ENCODE assay signal across 8 mouse cellular contexts in the genomic region with DNA sequence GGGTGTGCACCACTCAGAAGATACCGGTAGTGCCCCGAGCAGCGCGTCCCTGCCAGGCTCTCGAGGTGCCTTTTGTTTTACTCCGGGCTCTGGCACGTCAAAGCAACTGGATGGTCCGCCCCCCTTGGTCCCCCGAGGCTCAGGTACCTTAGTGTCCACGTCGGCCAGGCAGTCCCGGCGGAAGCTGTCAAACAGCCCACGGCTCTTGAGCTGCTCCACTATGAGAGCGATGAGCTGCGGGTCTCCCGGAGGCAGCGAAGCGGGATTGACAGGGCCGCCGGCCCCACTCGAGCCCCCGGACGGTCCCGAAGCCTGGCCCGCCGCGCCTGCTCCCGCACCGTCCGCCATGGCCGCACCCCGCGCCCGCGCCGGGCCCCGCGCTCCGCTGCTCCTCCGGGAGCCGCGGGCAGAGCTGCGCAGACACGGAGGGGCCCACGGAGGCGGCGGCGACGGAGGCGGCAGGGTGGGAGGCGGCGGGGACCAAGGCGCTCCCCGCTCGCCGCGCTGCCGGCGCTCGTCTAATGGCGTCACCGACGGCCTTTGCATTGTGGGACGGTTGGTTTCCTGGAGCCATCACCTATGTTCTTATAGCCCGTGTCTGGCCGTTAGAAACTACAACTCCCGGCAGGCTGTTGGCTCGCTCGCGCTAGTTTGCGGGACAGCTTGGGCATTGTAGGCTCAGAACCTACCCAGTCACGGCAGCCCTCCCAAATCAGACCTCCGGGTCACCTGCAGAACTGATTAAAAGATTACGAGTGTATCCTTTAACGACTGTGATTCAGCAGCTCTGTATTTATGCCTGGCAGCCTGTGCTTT. TPM values are rescaled to one million over a fixed set of nuclear protein-coding genes. Genes with fewer than 3 reads are reported as not detected.
DNase-seq lines count a peak whose midpoint lies in the region; ATAC-seq and TF ChIP-seq lines count a peak whose summit lies in the region.

TSS of gene Bod1 (minus strand) at position 532 of the 816 bp plus-strand sequence.

- H3K36me3 ChIP-seq in embryonic facial prominence, embryonic 15.5 days: peaks cover 22% of the 10 kb centered on the region
- peaks cover 26% of the 10 kb centered on the region for H3K36me3 ChIP-seq in kidney, embryonic 14.5 days (ENCODE audit: control insufficient read depth, insufficient read depth, low read length)
- peaks cover 29% of the 10 kb centered on the region for H3K36me3 ChIP-seq in limb, embryonic 15.5 days

- peak within 1 kb of the TSS; percentile 99 for H3K9ac ChIP-seq in embryonic facial prominence, embryonic 15.5 days
- peak within 1 kb of the TSS; percentile 94 for H3K9ac ChIP-seq in kidney, embryonic 14.5 days (ENCODE audit: low read depth, low read length)
- H3K9ac ChIP-seq in limb, embryonic 15.5 days: peak within 1 kb of the TSS; percentile 97

- no peaks in the 10 kb centered on the region for H3K9me3 ChIP-seq in embryonic facial prominence, embryonic 15.5 days (replicated peaks)
- no peaks in the 10 kb centered on the region for H3K9me3 ChIP-seq in kidney, embryonic 14.5 days (ENCODE audit: control insufficient read depth, low read length)
- H3K9me3 ChIP-seq in limb, embryonic 15.5 days: no peaks in the 10 kb centered on the region

- peak; percentile 97 for ATAC-seq in embryonic facial prominence, embryonic 15.5 days (ENCODE audit: insufficient number of reproducible peaks, low FRiP score, low TSS enrichment, low read depth)
- ATAC-seq in kidney, embryonic 14.5 days (ENCODE audit: low FRiP score, low TSS enrichment): peak; percentile 96
- ATAC-seq in limb, embryonic 15.5 days (ENCODE audit: insufficient number of reproducible peaks, low FRiP score, low TSS enrichment, low read depth): peak; percentile 96

- DNase-seq in 416B (ENCODE audit: low read depth): peak; percentile 93
- peak; percentile 94 for DNase-seq in heart, adult 9 months (ENCODE audit: low spot score in 2 of 2)
- peak; percentile 71 to 82 for DNase-seq in monocyte, adult 2 months (ENCODE audit: low read depth in 1 of 2, low spot score in 2 of 2)
- peak; percentile 93 for DNase-seq in spleen, postnatal 36 days (ENCODE audit: low spot score in 2 of 2)

- no peak within 1 kb of the TSS; the same call in 1 of the 2 replicates for H3K27ac ChIP-seq in bone marrow, adult 2 months (ENCODE audit: control insufficient read depth, insufficient read depth, low read depth, low read length, poor library complexity)
- H3K27ac ChIP-seq in embryonic facial prominence, embryonic 15.5 days (replicated peaks): 0 out of 2 replicates have a peak within 1 kb of the TSS, but pooled peaks have one; percentile 34
- H3K27ac ChIP-seq in kidney, embryonic 14.5 days (ENCODE audit: low read depth, low read length): no peak within 1 kb of the TSS
- H3K27ac ChIP-seq in limb, embryonic 15.5 days: peak within 1 kb of the TSS; percentile 71

- no peaks in the 10 kb centered on the region for H3K27me3 ChIP-seq in embryonic facial prominence, embryonic 15.5 days
- no peaks in the 10 kb centered on the region for H3K27me3 ChIP-seq in kidney, embryonic 14.5 days (ENCODE audit: control insufficient read depth, insufficient read depth, low read length)
- no peaks in the 10 kb centered on the region for H3K27me3 ChIP-seq in limb, embryonic 15.5 days

- no peaks in the 10 kb centered on the region; the same call in 1 of the 2 replicates for H3K4me1 ChIP-seq in bone marrow, adult 2 months (ENCODE audit: control insufficient read depth, insufficient read depth, low read length)
- peaks cover 14% of the 10 kb centered on the region for H3K4me1 ChIP-seq in embryonic facial prominence, embryonic 15.5 days
- peaks cover 8% of the 10 kb centered on the region for H3K4me1 ChIP-seq in kidney, embryonic 14.5 days (ENCODE audit: control insufficient read depth, insufficient read depth, low read length)
- peaks cover 13% of the 10 kb centered on the region for H3K4me1 ChIP-seq in limb, embryonic 15.5 days

- peak within 1 kb of the TSS; percentile 70 for H3K4me2 ChIP-seq in embryonic facial prominence, embryonic 15.5 days (replicated peaks)
- peak within 1 kb of the TSS; percentile 48 for H3K4me2 ChIP-seq in kidney, embryonic 14.5 days (replicated peaks; ENCODE audit: low read depth, low read length)
- peak within 1 kb of the TSS; percentile 65 for H3K4me2 ChIP-seq in limb, embryonic 15.5 days

- WGBS in bone marrow, adult 2 months: 1% methylated on average over 76 of the region's 76 CpGs
- WGBS in embryonic facial prominence, embryonic 15.5 days: under 1% methylated on average over 73 of the region's 76 CpGs
- WGBS in kidney, embryonic 14.5 days: under 1% methylated on average over 64 of the region's 76 CpGs
- under 1% methylated on average over 54 of the region's 76 CpGs for WGBS in limb, embryonic 15.5 days

- H3K4me3 ChIP-seq in bone marrow, adult 2 months (replicated peaks; ENCODE audit: control insufficient read depth, low read depth, low read length): peak within 1 kb of the TSS; percentile 67
- H3K4me3 ChIP-seq in embryonic facial prominence, embryonic 15.5 days (replicated peaks): peak within 1 kb of the TSS; percentile 96
- peak within 1 kb of the TSS; percentile 91 for H3K4me3 ChIP-seq in kidney, embryonic 14.5 days (ENCODE audit: low read length)
- peak within 1 kb of the TSS; percentile 97 for H3K4me3 ChIP-seq in limb, embryonic 15.5 days

- TF ChIP-seq CTCF in bone marrow, adult 2 months (IDR thresholded peaks at IDR 0.05; ENCODE audit: control insufficient read depth, insufficient read depth, low read length): no peak

- peak; percentile 40; the same call in 1 of the 2 replicates for TF ChIP-seq POLR2A in bone marrow, adult 2 months (IDR thresholded peaks at IDR 0.05; ENCODE audit: borderline replicate concordance, control insufficient read depth, low read depth, low read length)

RNA-seq across cellular contexts. Expression of gene Bod1, which starts in this region (rescaled TPM):
- polyA plus RNA-seq in bone marrow, adult 2 months (2011; ENCODE audit: insufficient read depth, insufficient read length, low replicate concordance, missing spikeins): 6.3 and 18.0 TPM in 2 replicates
- 98.5 and 99.0 TPM in 2 replicates for polyA plus RNA-seq in embryonic facial prominence, embryonic 15.5 days (2015; fragmentation: Nextera tagmentation; extraction: Ambion mirVana)
- 104 and 107 TPM in 2 replicates for polyA plus RNA-seq in kidney, embryonic 14.5 days (2014; fragmentation: Nextera tagmentation; extraction: Ambion mirVana)
- 79.8 and 98.6 TPM in 2 replicates for polyA plus RNA-seq in limb, embryonic 15.5 days (2015; fragmentation: Nextera tagmentation; extraction: Ambion mirVana)

Comparison
In these comparisons a context has a peak if more than half of its experiments do, and no peak if none do; other contexts are left out.
1. H3K27ac ChIP-seq: peak in embryonic facial prominence, embryonic 15.5 days (single experiment) and limb, embryonic 15.5 days (single experiment); none in bone marrow, adult 2 months (single experiment) and kidney, embryonic 14.5 days (single experiment).
2. Peak in every context shown above with its lines, with median percentiles within 50 percentile points of each other: DNase-seq, H3K4me3 ChIP-seq, ATAC-seq, H3K4me2 ChIP-seq and H3K9ac ChIP-seq.